Mouse (Mus musculus) embryonic fibroblast, embryonic 13.5 days (primary cell): ENCODE results near the gene Fbn1. TPM values are rescaled to one million over a fixed set of nuclear protein-coding genes. Genes with fewer than 3 reads are reported as not detected.

Source experiments
- H3K27ac ChIP-seq: 2 replicates; pipeline ENCODE4 v1.5.1; 2012; ENCODE audit warnings: low read length, control low read depth, inconsistent platforms; ENCODE audit not compliant: insufficient read depth
- H3K4me1 ChIP-seq: 2 replicates; pipeline ENCODE4 v1.6.1; 2011; ENCODE audit warnings: low read length; ENCODE audit not compliant: control insufficient read depth, insufficient read depth
- H3K4me3 ChIP-seq: 2 replicates; pipeline ENCODE4 v1.5.1; 2011; ENCODE audit warnings: mild to moderate bottlenecking, control low read depth, low read length; ENCODE audit not compliant: insufficient read depth
- CTCF ChIP-seq: IDR thresholded peaks from 2 replicates; pipeline ENCODE4 v1.5.1; 2011; ENCODE audit warnings: mild to moderate bottlenecking, control low read depth, low read length, moderate library complexity, borderline replicate concordance; ENCODE audit not compliant: insufficient read depth
- POLR2A ChIP-seq: IDR thresholded peaks from 2 replicates; pipeline ENCODE4 v1.6.1; 2011; ENCODE audit warnings: low read depth, mild to moderate bottlenecking, control low read depth, low read length, moderate library complexity
- polyA plus RNA-seq: library from polyadenylated mRNA; stranded (reverse); fragments of >200 nt; gene quantifications from 2 replicates; pipeline ENCODE4 v1.2.4, GENCODE M21; 2011; ENCODE audit warnings: low read depth; ENCODE audit not compliant: missing spikeins, insufficient read length

The Fbn1 gene
- polyA plus RNA-seq, 1 experiment = 598 TPM

- H3K4me3 ChIP-seq = no peak overlapping the region
- H3K27ac ChIP-seq = no peak overlapping the region
- peaks cover 10% of the 10 kb centered on the region for H3K4me1 ChIP-seq
- TF ChIP-seq CTCF (no peak), POLR2A (no peak)
Observed at GRCm38 (mm10) chr2:125516594-125516993, 8.8 kb upstream of the Fbn1 start.

- H3K4me1 ChIP-seq = peaks cover 10% of the 10 kb centered on the region
- TF ChIP-seq POLR2A = no peak
- TF ChIP-seq CTCF = no peak
- no peak overlapping the region for H3K27ac ChIP-seq
- H3K4me3 ChIP-seq = no peak overlapping the region
Observed at GRCm38 (mm10) chr2:125515291-125516057, 7.7 kb upstream of the Fbn1 start.

GRCm38 (mm10) chr2:125514391-125514790 is 6.6 kb upstream of the Fbn1 start:
- peaks cover 10% of the 10 kb centered on the region for H3K4me1 ChIP-seq
- TF ChIP-seq POLR2A (no peak), CTCF (no peak)
- no peak overlapping the region for H3K4me3 ChIP-seq
- 0 out of 2 replicates have a peak overlapping the region, but pooled peaks have one; percentile 14 for H3K27ac ChIP-seq

GRCm38 (mm10) chr2:125512544-125512943 is 4.8 kb upstream of the Fbn1 start:
- Histone ChIP-seq H3K27ac (no peak overlapping the region), H3K4me1 (peaks cover 10% of the 10 kb centered on the region), H3K4me3 (no peak overlapping the region)
- TF ChIP-seq POLR2A (no peak), CTCF (no peak)

GRCm38 (mm10) chr2:125511898-125512297 is 4.1 kb upstream of the Fbn1 start:
- Histone ChIP-seq H3K27ac (no peak overlapping the region), H3K4me3 (no peak overlapping the region), H3K4me1 (peaks cover 10% of the 10 kb centered on the region)
- no peak for TF ChIP-seq CTCF
- no peak for TF ChIP-seq POLR2A

GRCm38 (mm10) chr2:125510752-125511151 is 3.0 kb upstream of the Fbn1 start:
- H3K4me1 ChIP-seq = peaks cover 10% of the 10 kb centered on the region
- no peak overlapping the region for H3K4me3 ChIP-seq
- TF ChIP-seq POLR2A = no peak
- no peak for TF ChIP-seq CTCF
- H3K27ac ChIP-seq = no peak overlapping the region

GRCm38 (mm10) chr2:125508381-125508780 is 588 bp upstream of the Fbn1 start:
- TF ChIP-seq CTCF = no peak
- TF ChIP-seq POLR2A = no peak
- Histone ChIP-seq H3K4me3 (no peak overlapping the region), H3K27ac (no peak overlapping the region)

GRCm38 (mm10) chr2:125506316-125507054 is 1.3 kb downstream of the Fbn1 start:
- peaks cover 3% of the 10 kb centered on the region for H3K4me1 ChIP-seq
- peak overlapping the region; percentile 87 for H3K4me3 ChIP-seq
- peak overlapping the region; percentile 87 for H3K27ac ChIP-seq
- TF ChIP-seq POLR2A (peak; percentile 86), CTCF (no peak)

More at GRCm38 (mm10) chr2:125508381-125508780, 588 bp upstream of the Fbn1 start:
- H3K4me1 ChIP-seq = no peaks in the 10 kb centered on the region

GRCm38 (mm10) chr2:125505746-125506315 is 2.0 kb downstream of the Fbn1 start:
- Histone ChIP-seq H3K27ac (peak overlapping the region; percentile 66), H3K4me1 (peaks cover 4% of the 10 kb centered on the region)
- TF ChIP-seq CTCF (peak; percentile 18; the same call in 1 of the 2 replicates), POLR2A (no peak)

More at GRCm38 (mm10) chr2:125505746-125506315, 2.0 kb downstream of the Fbn1 start:
- H3K4me3 ChIP-seq = peak overlapping the region; percentile 87
